Mouse (Mus musculus) heart, postnatal 25 days (tissue): ENCODE data around the gene Necap2. TPM values are rescaled to one million over a fixed set of nuclear protein-coding genes. Genes with fewer than 3 reads are reported as not detected.

Source experiments
- DNase-seq: peaks from one replicate; pipeline ENCODE4 v3.0.0; 2022; ENCODE audit warnings: low spot score
- intact Hi-C: fragments of 180-260 bp; cut with DNase I; formaldehyde crosslinking; loops from one replicate; pipeline ENCODE4 v1.15.1; 2025
- total RNA-seq, 2 experiments: library from RNA; stranded (reverse); gene quantifications; 2 replicates each; pipeline ENCODE4 v1.2.3; 2021

Gene Necap2
- total RNA-seq, 2 experiments from 2014 or later: 17.2 TPM

GRCm38 (mm10) chr4:141048810-141049475 is 29.2 kb downstream of the Necap2 start:
- intact Hi-C loops: no loop called here

GRCm38 (mm10) chr4:141044816-141045215 is 33.3 kb downstream of the Necap2 start:
- no peak for DNase-seq
- intact Hi-C loops: loop anchor here (1.0 kb wide), 1 partner anchor 20 kb away; no protein-coding TSS in a partner anchor

More at GRCm38 (mm10) chr4:141048810-141049475, 29.2 kb downstream of the Necap2 start:
- no peak for DNase-seq

GRCm38 (mm10) chr4:141041117-141041516 is 37.0 kb downstream of the Necap2 start:
- intact Hi-C loops: no loop called here
- DNase-seq: no peak

GRCm38 (mm10) chr4:141033606-141034549 is 44.3 kb downstream of the Necap2 start:
- intact Hi-C loops: loop anchor here (5.0 to 10.0 kb wide), 2 partner anchors 52 to 239 kb away; no protein-coding TSS in a partner anchor
- DNase-seq: no peak

- intact Hi-C loops: loop anchor here (1.0 to 10.0 kb wide), 3 partner anchors 49 to 237 kb away; no protein-coding TSS in a partner anchor
- DNase-seq: peak; percentile 56
Measured at GRCm38 (mm10) chr4:141031733-141032132, 46.4 kb downstream of the Necap2 start.

GRCm38 (mm10) chr4:141030541-141031206 is 47.5 kb downstream of the Necap2 start:
- no peak for DNase-seq

GRCm38 (mm10) chr4:141024992-141025391 is 53.2 kb downstream of the Necap2 start:
- intact Hi-C loops: no loop called here
- no peak for DNase-seq

More at GRCm38 (mm10) chr4:141030541-141031206, 47.5 kb downstream of the Necap2 start:
- intact Hi-C loops: loop anchor here (1.0 to 10.0 kb wide), 3 partner anchors 48 to 236 kb away; no protein-coding TSS in a partner anchor

- DNase-seq: no peak
- intact Hi-C loops: no loop called here
Measured at GRCm38 (mm10) chr4:141024052-141024451, 54.1 kb downstream of the Necap2 start.

GRCm38 (mm10) chr4:141021614-141021929 is 56.6 kb downstream of the Necap2 start:
- DNase-seq: no peak
- intact Hi-C loops: no loop called here

- intact Hi-C loops: no loop called here
- DNase-seq: peak; percentile 55
Measured at GRCm38 (mm10) chr4:141020811-141021613, 57.1 kb downstream of the Necap2 start.

- intact Hi-C loops: no loop called here
Measured at GRCm38 (mm10) chr4:141020220-141020619, 57.9 kb downstream of the Necap2 start.

GRCm38 (mm10) chr4:141017657-141018436 is 60.3 kb downstream of the Necap2 start:
- intact Hi-C loops: no loop called here
- no peak for DNase-seq

More at GRCm38 (mm10) chr4:141020220-141020619, 57.9 kb downstream of the Necap2 start:
- no peak for DNase-seq

Other genes starting within 250 kb of the Necap2 start
- not detected for gene Padi1, start 232.6 kb downstream of the Necap2 start, total RNA-seq
- under 1 TPM; 0.42 to 0.81 TPM for gene Padi2, start 172.0 kb downstream of the Necap2 start, total RNA-seq
- 1,000 to 10,000 TPM; 1,213 to 1,269 TPM for gene Sdhb, start 117.2 kb downstream of the Necap2 start, total RNA-seq
- 10 to 100 TPM; 16.5 to 19.4 TPM for gene Atp13a2, start 91.5 kb downstream of the Necap2 start, total RNA-seq
- 1 to 10 TPM; 6.7 to 6.9 TPM for gene Mfap2, start 67.9 kb downstream of the Necap2 start, total RNA-seq
- gene Crocc, start 17.8 kb downstream of the Necap2 start, total RNA-seq: 1 to 10 TPM; 5.1 to 5.4 TPM
- gene Spata21, start 10.0 kb upstream of the Necap2 start, total RNA-seq: not detected
- gene Szrd1, start 61.4 kb upstream of the Necap2 start, total RNA-seq: 10 to 100 TPM; 85.1 to 96.1 TPM
- gene Fbxo42, start 69.6 kb upstream of the Necap2 start, total RNA-seq: 10 to 100 TPM in 1 of 2 experiments, 1 to 10 TPM in 1; 10.0 to 10.1 TPM
- gene Rsg1, start 135.6 kb upstream of the Necap2 start, total RNA-seq: under 1 TPM; 0.45 to 0.60 TPM
- 10 to 100 TPM; 28.5 to 36.4 TPM for gene Arhgef19, start 161.1 kb upstream of the Necap2 start, total RNA-seq
- 1 to 10 TPM; 6.8 to 7.7 TPM for gene Epha2, start 222.9 kb upstream of the Necap2 start, total RNA-seq